Mouse (Mus musculus): ENCODE measurements around the gene Camk1. TPM values are rescaled to one million over a fixed set of nuclear protein-coding genes. Genes with fewer than 3 reads are reported as not detected.
"Not testable (repeated sequence)": the region's sequence is repeated elsewhere in the genome, so short reads cannot be mapped to it uniquely, and the experiment has no call there.

The Camk1 gene
- polyA plus RNA-seq, 1 experiment from 2014 or later = 65.4 TPM

GRCm38 (mm10) chr6:113346897-113347296 lies 3.1 kb upstream of the Camk1 start:
- WGBS = 76% methylated on average over 4 of the region's 4 CpGs

GRCm38 (mm10) chr6:113344321-113344720 lies 537 bp upstream of the Camk1 start:
- H3K27me3 ChIP-seq (ENCODE audit: control insufficient read depth, insufficient read depth, low read length) = no peaks in the 10 kb centered on the region
- peaks cover 6% of the 10 kb centered on the region for H3K4me1 ChIP-seq (ENCODE audit: control insufficient read depth, insufficient read depth, low read length)
- H3K9ac ChIP-seq (ENCODE audit: low read length) = no peak overlapping the region
- WGBS = 62% methylated on average over 2 of the region's 2 CpGs
- H3K36me3 ChIP-seq (ENCODE audit: control insufficient read depth, insufficient read depth, low read length) = no peaks in the 10 kb centered on the region
- H3K27ac ChIP-seq (ENCODE audit: low read depth, low read length) = no peak overlapping the region
- no peak overlapping the region; the same call in 1 of the 2 replicates for H3K4me2 ChIP-seq
- ATAC-seq (ENCODE audit: low FRiP score) (no peak), DNase-seq (ENCODE audit: low spot score, missing footprints) (no peak)
- H3K4me3 ChIP-seq (ENCODE audit: low read depth, low read length) = no peak overlapping the region
- H3K9me3 ChIP-seq (ENCODE audit: control insufficient read depth, low read length) = no peaks in the 10 kb centered on the region

More at GRCm38 (mm10) chr6:113346897-113347296, 3.1 kb upstream of the Camk1 start:
- DNase-seq (ENCODE audit: low spot score, missing footprints) (no peak), ATAC-seq (ENCODE audit: low FRiP score) (no peak)
- no peaks in the 10 kb centered on the region for H3K9me3 ChIP-seq (ENCODE audit: control insufficient read depth, low read length)
- peaks cover 6% of the 10 kb centered on the region for H3K4me1 ChIP-seq (ENCODE audit: control insufficient read depth, insufficient read depth, low read length)
- H3K27ac ChIP-seq (ENCODE audit: low read depth, low read length) = no peak overlapping the region
- no peaks in the 10 kb centered on the region for H3K36me3 ChIP-seq (ENCODE audit: control insufficient read depth, insufficient read depth, low read length)
- no peak overlapping the region for H3K4me2 ChIP-seq
- H3K4me3 ChIP-seq (ENCODE audit: low read depth, low read length) = no peak overlapping the region
- H3K9ac ChIP-seq (ENCODE audit: low read length) = no peak overlapping the region
- no peaks in the 10 kb centered on the region for H3K27me3 ChIP-seq (ENCODE audit: control insufficient read depth, insufficient read depth, low read length)

- 57% methylated on average over 4 of the region's 7 CpGs for WGBS
- no peak for DNase-seq (ENCODE audit: low spot score, missing footprints)
Observed at GRCm38 (mm10) chr6:113342297-113342696, 1.5 kb downstream of the Camk1 start.

GRCm38 (mm10) chr6:113341574-113341973 lies 2.2 kb downstream of the Camk1 start:
- WGBS = 83% methylated on average over 6 of the region's 6 CpGs
- no peaks in the 10 kb centered on the region for H3K27me3 ChIP-seq (ENCODE audit: control insufficient read depth, insufficient read depth, low read length)
- no peak for DNase-seq (ENCODE audit: low spot score, missing footprints)
- no peak overlapping the region for H3K4me2 ChIP-seq
- H3K9ac ChIP-seq (ENCODE audit: low read length) = no peak overlapping the region
- no peaks in the 10 kb centered on the region for H3K36me3 ChIP-seq (ENCODE audit: control insufficient read depth, insufficient read depth, low read length)
- ATAC-seq (ENCODE audit: low FRiP score) = no peak
- no peaks in the 10 kb centered on the region for H3K9me3 ChIP-seq (ENCODE audit: control insufficient read depth, low read length)
- H3K27ac ChIP-seq (ENCODE audit: low read depth, low read length) = no peak overlapping the region
- H3K4me1 ChIP-seq (ENCODE audit: control insufficient read depth, insufficient read depth, low read length) = peaks cover 6% of the 10 kb centered on the region
- H3K4me3 ChIP-seq (ENCODE audit: low read depth, low read length) = no peak overlapping the region

More at GRCm38 (mm10) chr6:113342297-113342696, 1.5 kb downstream of the Camk1 start:
- Histone ChIP-seq H3K27ac (ENCODE audit: low read depth, low read length) (no peak overlapping the region), H3K4me1 (ENCODE audit: control insufficient read depth, insufficient read depth, low read length) (peaks cover 6% of the 10 kb centered on the region), H3K9ac (ENCODE audit: low read length) (no peak overlapping the region), H3K27me3 (ENCODE audit: control insufficient read depth, insufficient read depth, low read length) (no peaks in the 10 kb centered on the region), H3K36me3 (ENCODE audit: control insufficient read depth, insufficient read depth, low read length) (no peaks in the 10 kb centered on the region), H3K4me2 (peak overlapping the region; percentile 3; the same call in 1 of the 2 replicates), H3K9me3 (ENCODE audit: control insufficient read depth, low read length) (no peaks in the 10 kb centered on the region), H3K4me3 (ENCODE audit: low read depth, low read length) (no peak overlapping the region)
- ATAC-seq (ENCODE audit: low FRiP score) = no peak

- H3K4me3 ChIP-seq (ENCODE audit: low read depth, low read length) = no peak overlapping the region
- no peak overlapping the region for H3K4me2 ChIP-seq
- H3K9me3 ChIP-seq (ENCODE audit: control insufficient read depth, low read length) = no peaks in the 10 kb centered on the region
- no peak for ATAC-seq (ENCODE audit: low FRiP score)
- no peaks in the 10 kb centered on the region for H3K27me3 ChIP-seq (ENCODE audit: control insufficient read depth, insufficient read depth, low read length)
- no peak for DNase-seq (ENCODE audit: low spot score, missing footprints)
- H3K36me3 ChIP-seq (ENCODE audit: control insufficient read depth, insufficient read depth, low read length) = 0 out of 2 replicates have a peak, but pooled peaks cover 3% of the 10 kb centered on the region
- H3K4me1 ChIP-seq (ENCODE audit: control insufficient read depth, insufficient read depth, low read length) = no peaks in the 10 kb centered on the region
- no peak overlapping the region for H3K9ac ChIP-seq (ENCODE audit: low read length)
- no peak overlapping the region for H3K27ac ChIP-seq (ENCODE audit: low read depth, low read length)
- WGBS = 82% methylated on average over 8 of the region's 8 CpGs
Observed at GRCm38 (mm10) chr6:113336852-113337620, 6.7 kb downstream of the Camk1 start.

GRCm38 (mm10) chr6:113334216-113334615 lies 9.6 kb downstream of the Camk1 start:
- Histone ChIP-seq H3K4me1 (ENCODE audit: control insufficient read depth, insufficient read depth, low read length) (no peaks in the 10 kb centered on the region), H3K4me3 (ENCODE audit: low read depth, low read length) (no peak overlapping the region), H3K27me3 (ENCODE audit: control insufficient read depth, insufficient read depth, low read length) (no peaks in the 10 kb centered on the region), H3K36me3 (ENCODE audit: control insufficient read depth, insufficient read depth, low read length) (peaks cover 5% of the 10 kb centered on the region; the same call in 1 of the 2 replicates), H3K27ac (ENCODE audit: low read depth, low read length) (no peak overlapping the region), H3K9ac (ENCODE audit: low read length) (no peak overlapping the region), H3K9me3 (ENCODE audit: control insufficient read depth, low read length) (no peaks in the 10 kb centered on the region), H3K4me2 (no peak overlapping the region)
- DNase-seq (ENCODE audit: low spot score, missing footprints) = no peak
- 82% methylated on average over 6 of the region's 6 CpGs for WGBS
- no peak for ATAC-seq (ENCODE audit: low FRiP score)

- Histone ChIP-seq H3K36me3 (ENCODE audit: control insufficient read depth, insufficient read depth, low read length) (peaks cover 5% of the 10 kb centered on the region; the same call in 1 of the 2 replicates), H3K27ac (ENCODE audit: low read depth, low read length) (no peak overlapping the region)
- 88% methylated on average over 14 of the region's 14 CpGs for WGBS
Observed at GRCm38 (mm10) chr6:113333137-113333950, 10.4 kb downstream of the Camk1 start.

GRCm38 (mm10) chr6:113332734-113333133 lies 11.1 kb downstream of the Camk1 start:
- H3K27ac ChIP-seq (ENCODE audit: low read depth, low read length); H3K9ac ChIP-seq (ENCODE audit: low read length); H3K4me1 ChIP-seq (ENCODE audit: control insufficient read depth, insufficient read depth, low read length); H3K27me3 ChIP-seq (ENCODE audit: control insufficient read depth, insufficient read depth, low read length); H3K4me3 ChIP-seq (ENCODE audit: low read depth, low read length); H3K9me3 ChIP-seq (ENCODE audit: control insufficient read depth, low read length); H3K36me3 ChIP-seq (ENCODE audit: control insufficient read depth, insufficient read depth, low read length); H3K4me2 ChIP-seq; ATAC-seq (ENCODE audit: low FRiP score): not testable (repeated sequence)
- DNase-seq (ENCODE audit: low spot score, missing footprints) = peak; percentile 45
- 74% methylated on average over 6 of the region's 6 CpGs for WGBS

More at GRCm38 (mm10) chr6:113333137-113333950, 10.4 kb downstream of the Camk1 start:
- Histone ChIP-seq H3K9me3 (ENCODE audit: control insufficient read depth, low read length) (no peaks in the 10 kb centered on the region), H3K4me1 (ENCODE audit: control insufficient read depth, insufficient read depth, low read length) (no peaks in the 10 kb centered on the region), H3K27me3 (ENCODE audit: control insufficient read depth, insufficient read depth, low read length) (no peaks in the 10 kb centered on the region), H3K9ac (ENCODE audit: low read length) (no peak overlapping the region), H3K4me2 (no peak overlapping the region), H3K4me3 (ENCODE audit: low read depth, low read length) (no peak overlapping the region)
- DNase-seq (ENCODE audit: low spot score, missing footprints) (peak; percentile 73), ATAC-seq (ENCODE audit: low FRiP score) (no peak)

- no peak overlapping the region for H3K27ac ChIP-seq (ENCODE audit: low read depth, low read length)
- H3K9ac ChIP-seq (ENCODE audit: low read length) = no peak overlapping the region
- H3K27me3 ChIP-seq (ENCODE audit: control insufficient read depth, insufficient read depth, low read length) = no peaks in the 10 kb centered on the region
- H3K9me3 ChIP-seq (ENCODE audit: control insufficient read depth, low read length) = no peaks in the 10 kb centered on the region
- WGBS = 91% methylated on average over 11 of the region's 11 CpGs
- no peak overlapping the region for H3K4me2 ChIP-seq
- H3K4me1 ChIP-seq (ENCODE audit: control insufficient read depth, insufficient read depth, low read length) = peaks cover 5% of the 10 kb centered on the region; the same call in 1 of the 2 replicates
- ATAC-seq (ENCODE audit: low FRiP score) = no peak
- H3K4me3 ChIP-seq (ENCODE audit: low read depth, low read length) = no peak overlapping the region
- peaks cover 5% of the 10 kb centered on the region; the same call in 1 of the 2 replicates for H3K36me3 ChIP-seq (ENCODE audit: control insufficient read depth, insufficient read depth, low read length)
- DNase-seq (ENCODE audit: low spot score, missing footprints) = peak; percentile 26
Observed at GRCm38 (mm10) chr6:113331721-113332120, 12.1 kb downstream of the Camk1 start.
